Mouse (Mus musculus) liver, adult (tissue): Measurements from ENCODE around the gene Tex13c3.
"Not testable (repeated sequence)": the region's sequence is repeated elsewhere in the genome, so short reads cannot be mapped to it uniquely, and the experiment has no call there.

Experiments used
- GATA4 ChIP-seq: IDR thresholded peaks from 2 replicates; pipeline ENCODE4 v1.6.1; 2014; ENCODE audit warnings: mild to moderate bottlenecking, low read length; ENCODE audit not compliant: insufficient replicate concordance

Tex13c3 gene

DNA sequence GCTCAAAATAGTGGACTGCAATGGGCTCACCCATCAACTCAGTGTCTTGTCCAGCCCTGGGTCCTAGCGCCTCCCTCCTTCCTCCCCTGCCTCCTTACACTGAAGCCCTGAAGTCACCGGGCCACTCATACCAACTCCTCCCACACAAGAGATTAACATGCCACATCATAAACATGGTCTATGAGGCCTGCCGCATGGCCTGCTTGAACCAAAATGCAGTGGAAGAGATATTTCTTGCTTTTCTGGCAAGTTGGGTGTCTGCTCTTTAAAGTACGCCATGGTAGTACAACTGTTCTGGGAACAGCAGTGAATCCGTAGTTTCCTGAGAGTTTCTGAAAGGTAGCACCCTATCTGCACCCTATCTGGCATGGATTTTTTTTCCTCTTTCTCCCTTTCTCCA is at the start of gene Tex13c3:
Gene Tex13c3 (minus strand): TSS at position 101 of the 400 bp plus-strand sequence.
- TF ChIP-seq GATA4 = not testable (repeated sequence)

DNA sequence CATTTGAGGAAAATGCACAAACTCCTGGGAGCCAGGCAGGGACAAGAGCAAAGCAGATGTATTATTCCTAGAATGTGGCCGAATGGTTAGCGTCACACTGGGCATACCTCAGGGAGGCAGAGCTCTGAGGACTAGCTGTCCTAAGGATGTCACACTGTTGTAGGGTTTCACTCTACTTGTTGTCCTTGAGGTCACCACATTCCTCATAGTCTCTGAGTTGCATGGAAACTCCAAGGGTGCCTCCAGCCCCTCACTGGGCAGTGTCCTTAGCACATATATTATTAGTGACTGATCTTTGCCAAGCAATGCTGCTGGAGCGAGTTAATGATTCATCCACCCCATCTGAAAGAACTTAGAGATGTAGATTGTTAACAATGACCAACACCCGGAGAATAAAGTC is 8.6 kb upstream of the Tex13c3 start:
- TF ChIP-seq GATA4 = no peak
